Mouse (Mus musculus): ENCODE results near the gene Tmcc2.

Gene Tmcc2

GRCm38 (mm10) chr1:132390691-132391579 is at the start of gene Tmcc2:
Tmcc2 (minus strand) TSS chr1:132391281.
- DNase-seq (ENCODE audit: low spot score) = no peak

- DNase-seq (ENCODE audit: low spot score) = no peak
Observed at GRCm38 (mm10) chr1:132437389-132437788, 46.3 kb upstream of the Tmcc2 start.

- no peak for DNase-seq (ENCODE audit: low spot score)
Observed at GRCm38 (mm10) chr1:132436960-132437359, 45.9 kb upstream of the Tmcc2 start.

- DNase-seq (ENCODE audit: low spot score) = no peak
Observed at GRCm38 (mm10) chr1:132436320-132436958, 45.4 kb upstream of the Tmcc2 start.

- no peak for DNase-seq (ENCODE audit: low spot score)
Observed at GRCm38 (mm10) chr1:132434032-132434431, 43.0 kb upstream of the Tmcc2 start.

- DNase-seq (ENCODE audit: low spot score) = no peak
Observed at GRCm38 (mm10) chr1:132433349-132433748, 42.3 kb upstream of the Tmcc2 start.

- no peak for DNase-seq (ENCODE audit: low spot score)
Observed at GRCm38 (mm10) chr1:132431716-132432115, 40.6 kb upstream of the Tmcc2 start.

GRCm38 (mm10) chr1:132430818-132431217 is 39.7 kb upstream of the Tmcc2 start:
- no peak for DNase-seq (ENCODE audit: low spot score)

- DNase-seq (ENCODE audit: low spot score) = no peak
Observed at GRCm38 (mm10) chr1:132425600-132425999, 34.5 kb upstream of the Tmcc2 start.

GRCm38 (mm10) chr1:132422912-132423696 is 32.0 kb upstream of the Tmcc2 start:
- DNase-seq (ENCODE audit: low spot score) = no peak

GRCm38 (mm10) chr1:132420662-132421061 is 29.6 kb upstream of the Tmcc2 start:
- DNase-seq (ENCODE audit: low spot score) = no peak

- no peak for DNase-seq (ENCODE audit: low spot score)
Observed at GRCm38 (mm10) chr1:132420206-132420605, 29.1 kb upstream of the Tmcc2 start.

GRCm38 (mm10) chr1:132417319-132418251 is 26.5 kb upstream of the Tmcc2 start, which contains the start of gene Dstyk:
Dstyk (plus strand) TSS chr1:132417555.
- DNase-seq (ENCODE audit: low spot score) = peak; percentile 94

- no peak for DNase-seq (ENCODE audit: low spot score)
Observed at GRCm38 (mm10) chr1:132416943-132417290, 25.8 kb upstream of the Tmcc2 start.

GRCm38 (mm10) chr1:132416244-132416942 is 25.3 kb upstream of the Tmcc2 start:
- no peak for DNase-seq (ENCODE audit: low spot score)

- DNase-seq (ENCODE audit: low spot score) = no peak
Observed at GRCm38 (mm10) chr1:132410657-132411056, 19.6 kb upstream of the Tmcc2 start.

GRCm38 (mm10) chr1:132401843-132402242 is 10.8 kb upstream of the Tmcc2 start:
- DNase-seq (ENCODE audit: low spot score) = no peak

- no peak for DNase-seq (ENCODE audit: low spot score)
Observed at GRCm38 (mm10) chr1:132400538-132400937, 9.5 kb upstream of the Tmcc2 start.

GRCm38 (mm10) chr1:132396705-132397104 is 5.6 kb upstream of the Tmcc2 start:
- no peak for DNase-seq (ENCODE audit: low spot score)

GRCm38 (mm10) chr1:132392872-132393271 is 1.8 kb upstream of the Tmcc2 start:
- DNase-seq (ENCODE audit: low spot score) = no peak

- DNase-seq (ENCODE audit: low spot score) = peak; percentile 77
Observed at GRCm38 (mm10) chr1:132391580-132392022, 520 bp upstream of the Tmcc2 start.
